Mouse (Mus musculus): Measurements from ENCODE around the gene Tmco2.

DNA sequence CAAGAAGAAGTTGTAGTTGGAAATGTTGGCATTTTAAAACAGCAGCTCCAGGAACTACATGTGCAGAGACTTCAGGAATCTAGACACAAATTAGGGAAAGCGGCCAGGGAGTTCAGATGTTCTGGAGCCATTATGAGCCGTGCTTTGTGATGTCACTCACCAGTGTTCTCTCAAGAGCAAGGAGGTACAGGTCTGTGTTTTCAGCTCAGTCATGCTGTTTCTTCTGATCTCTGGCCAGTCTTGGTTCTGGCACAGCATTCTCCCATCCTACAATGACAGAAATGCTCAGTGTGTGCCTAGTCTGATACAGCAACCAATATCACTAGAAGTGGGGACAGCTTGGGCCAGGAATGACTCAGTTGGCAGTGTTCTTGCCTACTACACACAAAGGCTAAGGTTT, at the start of gene Tmco2:
- TF ChIP-seq POLR2A (IDR thresholded peaks at IDR 0.05; ENCODE audit: insufficient read depth, low read length) = no peak
- TF ChIP-seq CTCF (IDR thresholded peaks at IDR 0.05; ENCODE audit: low read depth, low read length) = no peak
